Mouse (Mus musculus): Measurements from ENCODE around the gene Gm29564.
"Not testable (repeated sequence)": the region's sequence is repeated elsewhere in the genome, so short reads cannot be mapped to it uniquely, and the experiment has no call there.

Gm29564 gene

DNA sequence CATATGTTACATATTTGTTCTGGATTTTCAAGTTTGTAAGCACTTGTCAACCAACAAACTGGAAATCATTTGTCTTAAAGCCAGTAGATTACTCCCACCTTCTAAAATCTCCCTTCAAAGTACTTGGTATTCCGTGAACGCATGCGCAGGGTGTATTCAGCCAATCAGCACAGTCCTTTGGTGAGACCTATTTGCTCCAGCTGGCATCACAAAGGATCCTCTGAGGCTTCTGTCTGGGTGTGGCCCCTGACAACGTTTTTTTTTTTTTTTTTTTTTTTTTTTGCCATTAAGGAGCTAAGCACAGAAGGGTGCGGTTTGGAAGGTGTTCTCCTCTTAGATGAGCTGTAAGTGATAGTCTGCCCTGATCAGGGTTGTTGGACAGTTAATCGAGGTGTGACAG, at the start of gene Gm29564:
TSS of gene Gm29564 (plus strand) at position 301 of the 400 bp plus-strand sequence.
- DNase-seq = not testable (repeated sequence)

Data from thymus, postnatal 25 days (tissue).